Mouse (Mus musculus): ENCODE data around the gene Aldh4a1.

The Aldh4a1 gene

DNA sequence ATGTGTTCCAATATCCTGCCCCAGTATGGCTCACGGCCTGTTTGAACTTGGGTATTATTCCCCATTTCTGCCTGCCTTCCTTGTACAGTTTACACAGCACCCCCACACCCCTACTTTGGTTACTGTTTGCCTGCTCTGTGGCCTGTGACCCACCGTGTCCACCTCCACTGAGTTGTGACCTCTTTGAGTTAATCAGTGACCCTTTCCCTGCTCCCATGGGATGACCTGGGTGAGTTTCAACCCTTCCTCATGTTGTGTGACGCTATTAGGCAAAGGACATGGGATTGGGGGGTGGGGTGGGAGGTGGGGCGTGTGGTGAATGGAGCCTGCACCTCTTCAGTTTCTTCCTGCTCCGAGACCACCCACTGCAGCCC is 1.4 kb downstream of the Aldh4a1 start:
- DNase-seq: no peak

DNA sequence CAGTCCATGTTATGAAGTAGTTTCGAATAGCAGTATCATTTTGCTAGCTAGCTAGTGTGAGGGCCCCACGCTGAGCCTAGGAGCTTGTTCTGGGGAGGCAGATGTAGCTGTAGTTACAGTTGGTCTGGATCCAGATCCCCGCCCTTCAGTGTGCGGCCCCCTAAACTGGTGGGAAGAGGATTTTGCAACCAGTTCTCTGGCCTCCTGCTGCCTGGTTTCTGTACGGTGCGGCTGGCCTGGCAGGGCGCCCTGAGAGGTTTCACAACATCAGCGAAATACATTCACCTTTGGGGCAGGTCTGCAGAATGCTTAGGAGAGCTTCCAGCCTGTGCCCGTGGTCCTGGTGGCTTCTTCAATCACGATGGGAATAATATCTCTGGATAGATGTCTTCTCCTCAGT is 2.0 kb downstream of the Aldh4a1 start:
- no peak for DNase-seq

DNA sequence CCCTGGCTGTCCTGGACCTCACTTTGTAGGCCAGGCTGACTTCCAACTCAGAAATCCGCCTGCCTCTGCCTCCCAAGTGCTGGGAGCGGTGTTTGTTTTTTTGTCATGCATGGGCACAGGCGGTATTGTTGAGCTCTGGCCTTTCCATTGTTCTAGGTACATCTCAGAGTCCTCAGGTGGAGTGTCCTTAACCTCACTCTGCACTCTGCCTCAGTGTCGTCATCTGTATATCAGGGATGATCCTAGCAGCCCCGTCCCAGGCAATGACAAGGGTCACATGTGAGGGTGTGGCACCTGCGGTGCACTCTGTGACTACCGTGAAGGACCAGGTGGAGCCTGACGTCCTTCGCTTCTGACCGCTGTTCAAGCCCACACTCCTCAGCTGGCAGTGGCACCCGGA is 4.7 kb downstream of the Aldh4a1 start:
- no peak for DNase-seq

DNA sequence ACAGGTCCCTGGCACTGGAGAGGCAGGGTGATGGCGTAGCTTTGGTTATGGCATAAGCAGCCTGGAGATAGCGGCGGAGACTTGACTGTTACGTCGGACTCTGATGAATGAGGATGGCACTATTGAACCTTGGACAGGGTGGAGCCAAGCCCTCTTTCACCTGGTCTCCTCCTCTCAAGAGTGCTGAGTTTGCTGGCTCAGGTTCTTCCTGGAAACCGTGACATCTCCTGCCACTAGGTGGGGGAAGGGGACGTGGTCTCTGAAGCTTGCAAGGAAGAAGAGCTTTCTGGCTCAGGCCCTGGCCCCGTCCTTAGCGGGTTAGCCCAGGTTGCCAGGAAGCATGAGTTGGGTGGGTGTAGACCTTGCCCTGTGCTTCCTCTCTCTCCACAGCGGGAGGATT is 7.5 kb downstream of the Aldh4a1 start:
- no peak for DNase-seq

DNA sequence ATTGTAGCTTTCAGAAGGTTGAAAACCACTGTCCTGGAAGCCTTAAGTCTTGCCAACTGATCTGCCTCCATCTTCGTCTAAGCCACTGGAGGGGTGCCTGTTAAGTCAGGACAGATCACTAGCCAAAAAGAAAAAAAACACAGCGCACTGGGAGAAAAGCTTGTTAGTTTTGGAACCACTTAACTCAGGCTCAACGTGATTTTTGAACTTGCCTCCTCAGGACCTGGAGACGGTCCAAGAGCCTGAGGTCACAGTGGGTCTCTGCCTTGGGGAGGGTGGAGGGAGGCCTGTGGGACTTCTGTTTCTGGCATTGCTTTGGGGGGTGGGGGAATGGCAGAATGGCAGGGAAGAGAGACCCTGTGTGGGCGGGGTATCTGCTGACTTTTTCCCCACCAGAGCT is 8.5 kb downstream of the Aldh4a1 start:
- no peak for DNase-seq

DNA sequence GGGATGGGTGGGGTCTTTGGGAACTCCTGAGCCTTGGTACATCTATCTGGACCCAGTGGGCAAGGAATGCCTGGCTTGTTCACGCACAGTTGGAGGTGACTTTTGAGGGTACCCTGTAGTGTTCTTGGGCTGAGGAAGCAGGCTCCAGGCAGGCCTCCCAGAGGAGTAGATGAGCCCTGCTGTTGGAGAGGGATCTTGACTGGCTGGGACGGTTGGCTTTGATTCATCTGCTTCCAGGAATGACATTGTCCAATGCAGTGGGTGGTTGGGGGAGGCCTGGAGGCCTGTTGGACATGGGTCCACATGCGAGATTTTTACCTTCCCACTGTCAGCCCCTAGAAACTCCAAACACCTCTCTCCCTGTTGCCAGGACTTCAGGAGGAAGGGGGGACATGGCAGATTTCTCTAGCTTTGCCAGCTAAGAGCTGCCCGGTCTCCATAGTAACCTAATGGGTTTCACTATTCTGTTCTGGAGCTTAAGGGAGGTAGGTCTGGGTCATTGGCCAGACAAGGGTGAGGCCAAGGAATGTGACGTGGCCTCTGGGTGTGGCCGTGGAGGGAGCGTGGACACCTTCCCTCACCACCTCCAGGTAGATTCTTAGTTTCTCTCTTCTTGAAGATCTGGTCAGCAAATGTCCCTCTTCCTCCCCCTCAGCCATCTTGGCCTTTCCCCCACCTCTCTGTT is 9.0 kb downstream of the Aldh4a1 start:
- DNase-seq: no peak

DNA sequence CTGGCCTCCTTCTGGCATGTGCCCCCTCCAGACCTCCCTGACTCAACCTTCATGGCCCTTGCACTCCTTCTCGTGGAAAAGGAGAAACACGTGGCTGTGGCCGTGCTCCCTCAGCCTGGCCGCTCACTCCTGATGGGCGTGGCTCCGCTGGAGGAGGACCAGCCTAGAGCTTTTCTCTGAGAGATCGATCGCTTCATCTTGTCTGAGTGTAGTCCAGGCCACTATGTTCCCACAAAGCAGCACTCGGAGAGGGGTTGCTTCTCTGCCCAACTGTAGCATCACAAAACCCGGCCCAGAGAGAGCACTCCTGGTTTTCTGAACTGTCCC is 9.6 kb downstream of the Aldh4a1 start:
- no peak for DNase-seq

DNA sequence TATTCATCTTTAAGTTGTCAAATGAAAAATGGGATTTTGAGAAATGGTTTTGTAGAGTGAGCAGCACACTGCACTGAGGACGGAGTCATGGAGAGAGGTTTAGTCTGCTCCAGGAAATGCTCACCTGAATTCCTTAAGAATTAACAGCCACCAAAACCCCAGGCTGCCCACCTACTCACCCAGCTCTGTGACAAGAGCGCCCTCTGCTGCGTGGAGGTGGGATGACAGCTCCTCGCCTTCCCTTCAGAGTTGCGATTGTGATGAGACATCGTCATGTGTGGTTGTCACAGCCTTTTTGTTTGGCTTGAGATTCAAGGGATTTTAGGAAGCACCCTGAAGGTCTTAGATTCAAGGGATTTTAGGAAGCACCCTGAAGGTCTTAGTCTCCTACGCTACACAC is 13.7 kb downstream of the Aldh4a1 start:
- peak; percentile 62 for DNase-seq

DNA sequence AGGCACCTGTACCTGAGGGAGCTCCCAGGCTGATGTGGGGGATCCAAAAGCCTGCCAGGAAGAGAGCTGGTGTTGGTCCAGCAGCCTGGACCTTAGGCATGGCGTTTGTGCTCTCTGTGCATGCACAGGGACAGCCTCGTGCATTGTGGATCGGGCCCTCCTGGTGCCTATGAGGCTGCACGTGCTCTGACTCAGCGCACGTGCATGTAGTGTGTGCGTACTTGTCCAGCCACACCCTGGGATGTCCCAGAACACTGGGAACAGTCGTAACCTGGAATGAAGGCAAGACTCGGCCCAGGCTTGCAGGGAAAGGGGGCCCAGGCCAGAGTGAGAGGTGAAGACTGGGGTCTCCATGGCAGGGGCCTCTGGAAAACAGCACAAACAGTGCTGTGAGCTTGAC is 15.2 kb downstream of the Aldh4a1 start:
- DNase-seq: no peak

DNA sequence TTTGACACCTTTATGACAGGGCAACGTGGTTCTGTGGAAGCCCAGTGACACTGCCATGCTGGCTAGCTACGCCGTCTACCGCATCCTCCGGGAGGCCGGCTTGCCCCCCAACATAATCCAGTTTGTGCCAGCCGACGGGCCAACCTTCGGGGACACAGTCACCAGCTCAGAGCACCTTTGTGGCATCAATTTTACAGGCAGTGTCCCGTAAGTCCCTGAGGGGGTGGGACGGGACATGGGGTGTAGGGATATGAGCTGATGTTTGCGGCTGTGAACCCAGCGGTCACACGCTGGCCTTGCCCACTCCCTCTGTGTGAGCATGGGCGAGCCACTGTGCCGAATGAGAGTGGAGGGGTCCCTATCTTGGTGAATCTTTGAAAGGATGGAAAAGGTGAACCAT is 15.7 kb downstream of the Aldh4a1 start:
- DNase-seq: no peak

DNA sequence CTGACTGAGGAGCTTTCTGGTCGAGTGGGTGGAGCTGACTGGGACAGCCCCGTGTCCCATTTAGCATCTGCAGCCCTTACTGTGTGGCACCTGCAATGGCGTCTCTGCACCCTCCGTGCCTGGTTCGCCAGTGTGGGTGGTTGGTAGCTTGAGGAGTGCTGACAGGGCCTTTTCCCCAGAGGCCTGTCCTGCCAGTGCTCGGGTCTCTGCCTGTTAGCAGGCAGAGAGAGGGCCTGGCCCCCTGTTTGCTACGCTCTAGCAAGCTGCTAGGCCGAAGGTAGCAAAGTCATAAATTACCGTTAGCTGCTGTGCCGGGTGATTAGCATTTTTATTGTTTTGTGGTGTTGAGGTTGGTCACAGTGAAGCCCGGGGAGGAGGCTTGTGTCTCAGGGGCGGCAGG is 17.1 kb downstream of the Aldh4a1 start:
- no peak for DNase-seq

DNA sequence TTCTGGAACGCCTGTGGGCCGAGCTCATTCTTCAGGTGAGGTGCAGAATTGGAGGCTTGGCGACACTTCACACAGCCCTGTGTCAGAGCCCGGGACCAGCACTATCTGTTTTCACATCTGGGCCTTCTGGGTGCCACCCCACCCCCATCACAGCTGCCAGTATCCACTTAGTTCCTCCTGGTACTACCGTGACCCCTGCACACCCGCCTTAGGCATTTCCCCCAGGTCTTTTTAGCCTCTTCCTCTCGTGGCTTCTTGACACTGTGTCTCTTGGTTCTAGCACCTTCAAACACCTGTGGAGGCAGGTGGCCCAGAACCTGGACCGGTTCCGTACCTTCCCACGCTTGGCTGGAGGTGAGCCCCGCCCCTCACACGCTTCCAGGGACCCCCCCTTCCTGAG is 17.7 kb downstream of the Aldh4a1 start:
- no peak for DNase-seq

DNA sequence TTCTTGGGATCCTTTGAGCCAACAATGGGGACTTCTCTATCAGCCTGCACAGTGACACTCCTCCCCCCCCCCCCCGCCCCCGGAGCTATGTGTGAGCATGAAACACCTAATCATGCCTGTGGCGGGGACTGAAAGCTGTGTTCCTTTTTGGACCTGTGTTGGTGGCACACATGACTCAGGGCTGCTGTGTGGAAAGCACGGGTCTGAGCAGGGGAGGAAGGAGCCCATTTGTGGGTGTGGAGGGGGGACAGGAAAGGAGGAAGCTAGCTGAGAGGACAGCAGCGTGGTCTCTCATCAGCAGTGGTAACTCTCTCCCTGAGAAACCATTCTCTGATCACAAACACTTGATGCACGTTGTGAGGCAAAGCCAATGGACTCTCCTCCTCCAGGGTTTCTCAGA is 18.1 kb downstream of the Aldh4a1 start:
- no peak for DNase-seq

DNA sequence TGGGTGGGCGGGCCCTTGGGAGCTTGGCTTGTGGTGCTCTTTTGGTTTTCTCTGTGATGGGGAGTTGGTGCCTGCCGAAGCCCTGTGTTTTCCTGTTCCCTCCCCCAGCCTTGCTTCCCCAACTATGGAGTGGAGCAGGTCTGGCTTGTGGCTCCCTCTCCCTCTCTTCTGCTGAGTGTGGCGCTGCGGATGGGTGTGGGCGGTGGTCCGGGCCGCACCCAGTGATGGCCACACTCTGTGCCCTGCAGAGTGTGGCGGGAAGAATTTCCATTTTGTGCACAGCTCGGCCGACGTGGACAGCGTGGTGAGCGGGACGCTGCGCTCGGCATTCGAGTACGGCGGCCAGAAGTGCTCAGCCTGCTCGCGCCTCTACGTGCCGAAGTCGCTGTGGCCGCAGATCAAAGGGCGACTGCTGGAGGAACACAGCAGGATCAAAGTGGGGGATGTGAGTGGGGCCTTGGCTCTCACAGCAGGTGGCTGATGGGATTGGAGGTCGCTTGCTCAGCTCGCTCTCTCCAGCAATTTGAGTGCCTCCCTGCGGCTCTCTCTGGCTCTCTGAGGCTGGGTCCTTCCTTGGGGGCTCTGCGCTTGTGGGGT is 19.3 kb downstream of the Aldh4a1 start:
- peak; percentile 69 for DNase-seq

DNA sequence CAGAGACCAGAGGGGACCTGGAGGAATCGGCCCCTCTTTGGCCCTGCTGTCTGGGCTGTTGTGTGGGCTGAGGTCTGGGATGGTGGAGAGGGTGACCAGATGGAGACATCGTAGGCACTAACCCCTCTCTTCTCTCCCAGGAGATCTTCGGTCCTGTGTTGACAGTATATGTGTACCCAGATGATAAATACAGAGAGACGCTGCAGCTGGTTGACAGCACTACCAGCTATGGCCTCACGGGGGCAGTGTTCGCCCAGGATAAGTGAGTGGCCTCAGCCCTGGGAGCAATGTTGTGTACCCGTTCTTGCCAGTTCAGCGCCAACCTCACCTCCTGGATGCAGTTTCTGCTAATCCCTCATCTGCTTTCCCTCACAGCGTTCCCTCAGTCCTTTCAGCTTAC is 21.3 kb downstream of the Aldh4a1 start:
- peak; percentile 84 for DNase-seq

DNA sequence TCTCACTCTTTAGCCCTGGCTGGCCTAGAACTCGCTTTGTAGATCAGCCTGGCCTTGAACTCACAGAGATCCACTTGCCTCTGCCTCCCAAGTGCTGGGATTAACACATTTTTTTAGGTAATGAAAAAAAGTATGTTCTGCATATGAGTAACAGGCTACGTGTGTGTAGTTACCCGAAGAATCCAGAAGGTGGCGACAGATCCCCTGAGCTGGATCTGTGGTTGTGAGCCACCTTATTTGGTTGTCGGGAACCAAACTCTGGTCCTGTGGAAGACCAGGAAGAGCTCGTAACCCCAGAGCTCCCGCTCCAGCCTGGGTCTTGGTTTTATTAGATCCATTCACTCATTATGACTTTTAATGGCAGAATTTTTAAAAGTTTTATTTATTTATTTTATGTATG is 24.2 kb downstream of the Aldh4a1 start:
- DNase-seq: no peak

DNA sequence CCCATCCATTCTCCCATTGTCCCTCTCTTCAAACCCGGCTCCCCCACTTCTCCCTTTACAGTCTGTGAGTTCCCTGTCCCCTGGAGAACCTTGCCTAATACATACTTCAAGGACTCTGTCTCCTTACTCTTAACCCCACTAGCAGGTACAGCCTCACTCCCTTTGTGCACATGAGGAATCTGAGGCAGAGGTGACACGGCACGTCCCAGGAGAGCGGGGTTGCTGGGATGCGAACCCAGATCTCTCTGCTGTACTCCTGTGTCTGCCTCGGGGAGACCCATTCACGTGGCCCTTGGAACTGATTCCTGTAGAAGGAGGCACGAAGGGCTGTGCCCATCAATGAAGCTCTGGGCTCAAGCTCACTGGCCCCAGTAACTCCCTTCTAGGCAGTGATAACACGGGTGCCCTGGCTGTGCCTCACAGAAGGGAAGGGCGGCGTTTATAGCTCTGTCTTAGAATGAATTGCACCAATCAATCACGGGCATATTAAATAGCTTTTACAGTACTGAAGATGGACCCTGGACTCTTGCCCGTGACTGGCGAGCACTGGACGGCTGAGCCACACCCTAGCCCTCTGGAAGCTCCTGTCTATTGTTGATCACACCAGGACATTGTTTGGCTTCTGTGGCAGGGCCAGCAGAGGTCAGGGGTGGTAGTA is 27.5 kb downstream of the Aldh4a1 start:
- DNase-seq: no peak

DNA sequence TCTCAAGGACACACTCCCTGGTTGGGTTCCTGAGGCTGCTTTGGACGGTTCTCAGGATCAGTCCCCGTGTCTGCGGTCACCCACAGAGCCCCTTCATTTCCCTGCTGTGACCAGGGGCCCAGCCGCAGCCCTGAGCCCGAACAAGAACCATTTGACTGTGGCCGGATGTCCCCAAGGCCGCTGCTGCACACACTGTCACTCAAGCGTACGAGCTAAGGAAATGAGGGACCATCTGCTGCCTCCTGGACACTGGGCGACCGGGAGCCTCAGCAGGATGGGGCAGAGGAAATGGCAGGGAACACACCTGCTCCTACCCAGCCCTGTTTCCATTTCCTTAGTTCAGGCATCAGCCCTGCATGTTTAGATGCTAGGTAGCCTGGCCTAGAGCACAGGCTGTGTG is 28.2 kb downstream of the Aldh4a1 start:
- no peak for DNase-seq

DNA sequence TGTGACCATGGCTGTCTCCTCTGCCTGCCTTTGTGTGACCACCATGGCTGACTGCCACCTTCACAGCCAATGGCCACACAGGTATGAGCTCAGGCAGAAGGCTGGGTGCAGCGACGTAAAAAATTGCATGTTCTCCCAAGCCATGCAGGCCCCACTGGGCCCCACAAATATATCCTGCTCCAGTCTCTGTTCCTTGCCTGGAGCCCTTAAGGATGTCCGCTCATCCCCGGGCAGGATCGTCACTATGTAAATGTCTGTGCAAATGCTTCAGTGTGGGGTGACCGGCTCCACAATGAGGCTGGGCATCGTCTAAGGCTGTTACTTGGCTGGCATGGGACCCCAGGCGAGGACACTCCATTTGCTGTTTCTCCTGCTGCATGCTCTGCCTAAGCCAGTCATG is 30.6 kb downstream of the Aldh4a1 start, which contains the start of gene Tas1r2:
Gene Tas1r2 (plus strand): TSS at position 301 of the 400 bp plus-strand sequence.
- DNase-seq: no peak

DNA sequence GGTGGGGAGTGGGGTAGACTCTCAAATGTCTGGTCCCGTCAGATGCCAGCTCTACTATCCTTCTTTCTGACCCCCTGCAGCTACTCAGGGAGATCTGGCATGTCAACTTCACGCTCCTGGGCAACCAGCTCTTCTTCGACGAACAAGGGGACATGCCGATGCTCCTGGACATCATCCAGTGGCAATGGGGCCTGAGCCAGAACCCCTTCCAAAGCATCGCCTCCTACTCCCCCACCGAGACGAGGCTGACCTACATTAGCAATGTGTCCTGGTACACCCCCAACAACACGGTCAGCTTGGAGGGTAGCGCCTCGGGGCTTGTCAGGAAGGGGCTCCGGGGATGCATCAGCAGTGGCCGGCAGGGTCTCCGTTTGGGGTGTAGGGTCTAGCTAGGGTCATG is 39.2 kb downstream of the Aldh4a1 start:
- no peak for DNase-seq

DNA sequence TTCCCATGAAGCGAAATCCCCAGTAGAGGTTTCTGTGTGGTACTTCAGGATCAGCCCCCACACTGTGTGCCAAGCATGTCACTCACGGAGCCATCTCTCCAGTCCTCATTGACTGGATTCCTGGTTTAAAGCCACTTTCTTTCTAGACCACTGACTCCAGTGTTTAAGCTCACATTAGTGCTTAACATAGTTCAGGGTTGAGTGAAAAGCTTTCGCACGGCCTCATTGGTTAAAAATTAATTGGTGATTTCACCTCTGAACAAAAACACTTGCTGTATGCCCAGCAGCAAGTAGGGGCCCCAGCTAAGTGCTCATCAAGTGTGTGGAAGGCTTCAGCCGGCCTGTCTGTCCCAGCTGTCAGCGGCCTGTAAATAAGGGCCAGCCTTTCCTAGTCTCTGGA is 45.0 kb downstream of the Aldh4a1 start:
- peak; percentile 30 for DNase-seq

DNA sequence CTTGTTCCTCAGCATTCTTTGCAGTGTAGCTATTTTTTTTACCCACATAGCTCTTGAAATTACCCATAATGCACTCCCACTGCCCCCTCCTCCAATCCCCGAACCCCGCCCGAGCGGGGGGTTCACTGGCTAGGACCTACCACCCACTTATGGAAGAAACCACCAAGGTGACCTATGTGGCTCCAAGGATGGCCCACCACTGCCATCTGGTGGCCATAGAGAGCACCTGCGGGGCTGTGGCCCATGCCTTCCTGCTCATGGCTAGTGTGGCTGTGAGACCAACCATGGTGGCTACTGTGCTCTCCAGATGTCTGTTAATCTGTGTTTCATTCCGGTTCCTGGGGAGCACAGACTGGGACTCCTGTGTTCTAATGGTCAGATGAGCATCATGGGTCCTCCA is 47.2 kb downstream of the Aldh4a1 start:
- peak; percentile 81 for DNase-seq

DNA sequence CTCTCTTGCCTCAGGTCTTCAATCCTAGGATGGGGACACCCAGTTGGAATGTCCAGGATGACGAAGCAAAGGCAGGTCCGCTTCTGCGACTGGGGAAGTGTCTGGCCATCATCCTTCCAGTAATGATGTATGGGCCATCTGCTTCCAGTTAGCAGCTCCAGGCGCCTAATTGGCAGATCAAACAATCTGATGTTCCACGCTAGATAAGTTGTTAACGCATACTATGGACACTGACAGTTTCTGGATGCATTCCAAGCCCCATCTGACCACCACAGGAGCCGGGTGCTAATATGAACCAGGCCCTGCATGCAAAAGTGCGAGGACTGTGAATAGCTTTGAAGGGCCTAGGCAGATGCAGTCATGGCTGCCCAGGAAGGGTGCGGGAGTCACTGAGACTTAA is 53.0 kb downstream of the Aldh4a1 start:
- peak; percentile 55 for DNase-seq

DNA sequence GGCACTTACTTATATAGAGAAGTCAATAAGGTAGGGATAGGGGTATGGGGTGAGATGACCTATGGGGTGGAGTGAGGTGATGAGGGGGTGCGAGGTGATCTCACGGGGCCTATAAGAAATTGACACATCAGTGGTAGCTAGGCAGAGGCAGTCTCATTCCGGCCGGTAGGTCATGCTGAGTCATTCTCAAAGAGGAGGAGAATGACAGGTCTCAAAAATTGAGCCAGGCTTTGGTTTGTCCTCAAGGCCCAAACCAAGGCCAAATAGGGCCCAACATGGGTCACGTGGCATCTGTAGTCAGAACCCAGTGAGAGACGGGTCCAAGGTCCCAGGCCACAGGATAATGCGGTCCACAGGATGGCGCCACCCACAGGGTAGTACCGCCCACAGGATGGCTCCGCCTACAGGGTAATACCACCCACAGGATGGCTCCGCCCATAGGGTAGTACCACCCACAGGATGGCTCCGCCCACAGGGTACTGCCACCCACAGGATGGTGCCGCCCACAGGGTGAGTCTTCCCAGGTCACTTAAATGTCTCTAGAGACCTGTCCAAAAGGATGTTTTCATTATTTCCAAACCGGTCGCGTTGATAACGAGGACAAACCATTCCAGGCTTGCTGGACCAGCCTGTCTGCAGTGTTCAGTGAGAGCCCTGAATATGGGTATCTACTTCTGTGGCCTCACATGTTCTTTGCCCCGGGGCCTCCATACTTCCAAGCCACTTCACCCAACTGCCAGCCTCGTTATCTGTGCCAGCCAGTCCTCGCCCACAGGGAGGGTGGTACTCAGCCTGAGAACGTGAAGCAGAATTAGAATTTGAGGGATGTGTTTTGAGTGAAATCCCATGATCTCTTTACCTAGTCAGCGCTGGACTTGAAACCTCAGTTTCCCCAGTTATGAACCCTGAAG is 61.3 kb downstream of the Aldh4a1 start:
- DNase-seq: peak; percentile 36

All from retina, postnatal 1 day (tissue).